Mouse (Mus musculus): ENCODE measurements around the gene Tmem51.

The Tmem51 gene

DNA sequence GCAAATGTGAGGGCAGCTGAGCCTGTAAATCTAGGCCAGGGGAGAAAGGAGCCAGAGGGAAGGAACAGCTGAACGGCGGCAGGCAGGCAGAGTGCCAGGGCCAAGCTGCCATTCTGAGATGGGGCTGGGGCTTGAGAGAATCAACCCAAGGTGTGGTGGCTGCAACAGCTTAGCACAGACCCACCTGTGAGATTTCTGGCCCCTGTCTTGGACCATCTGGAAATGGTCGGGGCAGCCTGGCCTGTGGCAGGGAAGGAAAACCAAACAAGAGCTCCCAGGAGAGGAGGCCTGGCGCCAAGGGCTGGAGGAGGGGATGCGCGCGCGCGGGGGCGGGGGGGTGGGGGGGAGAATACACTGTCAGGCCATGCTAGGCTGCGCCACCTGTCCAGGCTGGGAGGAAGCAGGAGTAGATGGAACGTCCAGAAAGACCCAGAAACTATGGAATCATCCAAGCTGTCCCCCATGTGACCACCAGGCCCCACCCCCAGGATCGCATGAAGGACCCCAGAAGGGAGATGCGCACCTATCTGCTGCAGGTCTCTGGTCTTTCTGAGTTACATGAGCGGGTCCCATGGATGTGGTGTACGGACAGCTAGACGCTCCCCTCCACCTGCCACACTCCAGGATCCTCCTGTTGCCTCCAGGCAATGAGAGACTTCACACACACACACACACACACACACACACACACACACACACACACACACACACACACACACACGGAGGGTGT lies 3.0 kb downstream of the Tmem51 start:
- DNase-seq (ENCODE audit: low read depth) = no peak

DNA sequence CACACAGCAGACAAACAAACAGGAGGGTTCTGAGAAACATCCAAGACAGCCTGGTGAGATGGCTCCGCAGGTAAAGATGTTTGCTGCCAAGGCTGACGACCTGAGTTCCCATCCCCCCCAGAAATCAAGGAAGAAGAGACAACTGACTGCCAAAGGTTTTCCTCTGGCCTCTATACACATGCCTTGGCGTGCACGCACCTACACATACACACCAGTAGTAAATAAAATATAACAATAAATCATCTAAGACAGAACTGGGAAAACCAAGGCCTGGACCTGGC lies 3.7 kb downstream of the Tmem51 start:
- DNase-seq (ENCODE audit: low read depth) = no peak

DNA sequence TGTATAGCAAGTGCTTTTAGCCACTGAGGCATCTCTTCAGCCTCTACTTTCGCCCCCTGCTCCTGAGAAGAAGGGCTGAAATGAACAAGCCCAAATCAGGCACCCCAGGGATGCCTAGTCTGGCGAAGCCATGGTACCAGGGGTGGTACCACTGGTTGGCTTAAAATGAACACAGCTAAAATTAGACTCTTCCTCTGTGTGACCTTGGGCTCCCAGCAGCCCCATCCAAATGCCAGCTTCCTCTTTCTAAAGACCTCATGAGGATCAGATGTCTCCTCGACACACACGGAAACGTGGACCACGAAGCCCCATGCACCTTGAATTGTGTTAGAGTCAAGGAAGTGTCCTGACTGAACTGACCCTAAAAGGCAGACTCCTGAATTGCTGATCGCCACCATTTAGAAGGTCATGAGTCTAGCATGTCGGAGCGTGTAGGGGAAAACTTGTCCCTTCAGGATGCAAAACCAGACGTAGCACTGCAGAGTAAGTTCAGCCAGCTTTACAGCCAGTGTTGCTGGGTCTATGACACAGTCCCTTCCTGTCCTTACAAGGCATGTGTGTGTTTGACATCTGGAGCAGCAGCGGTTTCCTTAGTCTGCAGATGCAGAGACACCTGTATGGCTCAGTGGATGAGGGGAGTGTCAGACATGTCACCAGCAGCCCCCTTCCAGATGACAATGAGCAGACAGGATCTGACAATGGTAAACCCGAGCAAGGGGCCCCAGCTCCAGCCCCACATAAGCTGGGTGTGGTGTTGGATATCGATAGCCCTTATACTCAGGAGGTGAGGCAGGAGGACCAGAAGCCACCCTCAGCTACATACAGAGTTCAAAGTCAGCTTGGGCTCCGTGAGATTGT lies 4.2 kb downstream of the Tmem51 start:
- no peak for DNase-seq (ENCODE audit: low read depth)

DNA sequence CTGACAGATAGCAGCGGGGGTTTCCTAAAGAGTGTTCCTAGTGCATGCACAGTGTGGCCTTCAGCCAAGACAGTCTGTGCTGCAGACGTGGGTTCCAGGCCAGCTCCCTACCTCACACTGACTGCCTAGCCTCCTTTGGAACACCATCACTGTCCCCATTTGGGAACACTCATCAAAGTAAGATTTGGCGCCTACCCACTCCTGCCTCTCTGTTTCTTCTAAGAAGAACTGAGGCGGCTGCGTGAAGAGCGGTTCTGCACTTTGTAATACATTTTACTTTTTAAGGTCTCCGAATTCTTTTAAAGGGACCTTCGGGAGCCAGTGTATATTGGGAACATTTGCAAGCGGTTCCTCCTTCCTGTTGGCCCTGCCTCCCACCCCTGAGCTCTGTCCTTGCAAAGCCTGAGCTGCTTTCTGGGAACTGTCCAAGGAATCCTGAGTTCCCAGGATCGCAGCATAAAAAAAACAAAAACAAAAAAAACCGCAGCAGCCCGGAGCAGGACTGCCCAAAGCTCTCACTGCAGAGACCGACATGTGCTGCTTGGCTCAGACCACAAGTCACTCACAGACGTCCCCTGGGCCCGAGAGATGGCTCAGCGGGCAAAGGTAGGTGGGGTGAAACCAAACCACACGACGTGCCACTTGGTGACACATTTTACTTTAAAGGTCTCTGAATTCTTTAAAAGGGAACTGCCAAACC lies 6.4 kb downstream of the Tmem51 start:
- no peak for DNase-seq (ENCODE audit: low read depth)

DNA sequence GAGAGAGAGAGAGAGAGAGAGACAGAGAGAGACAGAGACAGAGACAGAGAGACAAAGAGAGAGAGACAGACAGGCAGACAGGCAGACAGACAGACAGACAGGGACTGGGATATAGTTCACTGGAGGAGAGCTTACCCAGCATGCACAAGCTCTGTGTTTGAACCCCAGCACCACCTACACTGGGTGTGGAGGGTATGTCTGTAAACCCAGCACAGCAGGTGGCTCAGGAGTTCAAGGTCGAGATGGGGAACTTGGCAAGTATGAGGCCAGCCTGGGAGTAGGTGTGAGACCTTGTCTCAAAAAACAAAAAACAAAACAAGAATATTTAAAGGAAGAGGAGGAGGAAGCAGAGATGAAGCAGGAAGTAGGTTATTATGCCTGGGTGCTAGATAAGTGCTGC lies 7.2 kb downstream of the Tmem51 start:
- no peak for DNase-seq (ENCODE audit: low read depth)

DNA sequence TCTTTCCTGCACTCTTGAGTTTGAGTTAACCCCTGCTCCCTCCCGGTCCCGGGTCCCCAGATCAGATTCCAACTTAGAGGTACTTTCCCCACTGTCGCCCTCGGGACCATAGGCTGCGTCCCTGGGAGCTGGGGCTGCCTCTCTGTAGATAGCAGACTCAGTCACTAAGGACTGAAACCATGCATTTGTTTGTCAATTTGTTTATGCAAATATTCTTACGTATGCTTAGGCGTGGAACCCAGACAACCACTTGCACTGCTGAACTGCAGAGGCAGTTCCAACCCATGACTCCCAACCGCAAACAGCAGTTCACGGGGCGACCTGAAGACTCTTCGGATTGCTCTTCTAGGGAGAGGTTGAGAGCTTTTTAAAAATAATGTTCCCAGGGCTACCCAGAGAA lies 8.2 kb downstream of the Tmem51 start:
- DNase-seq (ENCODE audit: low read depth) = no peak

DNA sequence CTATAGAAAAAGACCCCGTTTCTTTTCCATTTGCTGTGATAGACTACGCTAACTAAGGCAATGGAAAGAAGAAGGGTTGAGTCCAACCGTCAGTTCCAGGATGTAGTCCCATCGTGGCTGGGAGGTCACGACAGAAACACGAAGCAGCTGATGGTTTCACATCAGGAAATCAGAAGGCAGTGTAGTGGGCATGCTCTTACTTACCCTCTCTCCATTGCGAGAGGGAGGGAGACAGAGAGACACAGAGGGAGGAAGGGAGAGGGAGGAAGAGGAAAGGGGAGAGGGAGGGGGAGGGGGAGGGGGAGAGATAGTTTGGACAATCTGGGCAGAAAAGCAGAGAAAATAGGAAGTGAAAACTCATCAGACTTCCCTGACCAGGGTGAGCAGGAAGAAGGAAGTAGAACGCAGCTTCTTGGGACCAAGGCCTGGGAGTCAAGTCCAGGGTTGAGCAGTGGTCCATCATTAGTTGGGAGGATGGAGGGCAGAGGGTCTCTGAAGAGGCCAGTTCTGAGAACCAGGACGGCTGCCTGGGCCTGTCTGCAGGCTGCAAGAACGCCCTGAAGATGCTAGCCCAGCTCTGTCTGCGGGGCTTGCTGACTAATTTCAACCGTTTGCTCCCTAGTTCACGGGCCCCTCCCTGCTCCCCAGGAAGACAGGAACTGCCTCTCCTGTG lies 9.9 kb downstream of the Tmem51 start:
- no peak for DNase-seq (ENCODE audit: low read depth)

DNA sequence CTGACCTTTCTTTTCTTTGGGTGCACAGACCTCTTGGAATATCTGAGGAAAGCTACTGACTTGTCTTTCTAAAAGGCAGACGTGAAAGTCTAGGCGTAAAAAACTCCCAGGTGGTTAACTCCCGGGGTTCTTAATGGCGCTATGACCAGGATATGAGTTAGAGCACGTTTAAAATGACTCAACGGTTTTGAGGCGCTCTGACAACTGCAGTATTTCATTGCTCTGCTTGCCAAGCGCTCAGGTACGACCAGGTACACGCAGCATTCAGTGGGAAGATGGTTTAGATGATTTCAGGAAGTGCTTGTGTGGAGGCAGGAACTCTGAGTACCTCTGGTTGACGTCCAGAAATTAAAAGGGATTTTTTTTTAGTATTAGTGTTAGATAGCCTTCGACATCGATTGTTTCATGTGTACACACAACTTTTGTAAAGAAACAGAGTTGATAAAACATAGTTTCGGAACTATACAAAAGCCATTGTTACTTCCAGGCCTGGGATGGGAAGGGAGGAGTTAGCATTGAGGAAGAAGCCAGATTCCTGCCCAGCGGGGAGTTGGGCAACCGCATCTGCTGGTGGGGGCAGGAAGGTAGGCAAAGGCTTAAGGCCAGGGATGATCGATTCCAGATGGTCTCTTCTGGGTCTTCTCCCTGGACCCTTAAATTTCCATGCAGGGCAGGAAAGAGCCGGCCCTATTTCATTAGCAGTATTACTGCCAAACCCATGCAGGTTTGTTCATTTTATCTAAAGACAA lies 12.7 kb downstream of the Tmem51 start:
- DNase-seq (ENCODE audit: low read depth) = no peak

DNA sequence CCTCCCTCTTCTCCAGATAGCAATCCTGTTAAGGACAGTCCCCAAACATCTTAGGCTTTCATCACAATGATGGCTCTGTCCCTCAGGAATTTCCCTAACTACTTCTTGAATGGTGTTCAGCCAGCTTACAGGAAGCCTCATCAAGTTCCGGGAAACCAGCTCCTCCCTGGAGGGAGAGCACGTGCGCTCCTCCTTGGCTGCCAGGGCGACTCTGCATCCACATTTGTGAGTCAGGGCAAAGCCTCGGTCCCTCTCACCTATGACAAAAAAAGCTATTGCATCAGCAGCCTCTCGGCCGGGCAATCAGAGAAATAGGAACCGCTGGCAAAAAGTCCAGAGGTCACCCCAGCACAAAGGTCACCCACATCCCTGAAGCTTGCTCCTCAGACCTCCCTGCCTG lies 13.3 kb downstream of the Tmem51 start:
- DNase-seq (ENCODE audit: low read depth) = no peak

DNA sequence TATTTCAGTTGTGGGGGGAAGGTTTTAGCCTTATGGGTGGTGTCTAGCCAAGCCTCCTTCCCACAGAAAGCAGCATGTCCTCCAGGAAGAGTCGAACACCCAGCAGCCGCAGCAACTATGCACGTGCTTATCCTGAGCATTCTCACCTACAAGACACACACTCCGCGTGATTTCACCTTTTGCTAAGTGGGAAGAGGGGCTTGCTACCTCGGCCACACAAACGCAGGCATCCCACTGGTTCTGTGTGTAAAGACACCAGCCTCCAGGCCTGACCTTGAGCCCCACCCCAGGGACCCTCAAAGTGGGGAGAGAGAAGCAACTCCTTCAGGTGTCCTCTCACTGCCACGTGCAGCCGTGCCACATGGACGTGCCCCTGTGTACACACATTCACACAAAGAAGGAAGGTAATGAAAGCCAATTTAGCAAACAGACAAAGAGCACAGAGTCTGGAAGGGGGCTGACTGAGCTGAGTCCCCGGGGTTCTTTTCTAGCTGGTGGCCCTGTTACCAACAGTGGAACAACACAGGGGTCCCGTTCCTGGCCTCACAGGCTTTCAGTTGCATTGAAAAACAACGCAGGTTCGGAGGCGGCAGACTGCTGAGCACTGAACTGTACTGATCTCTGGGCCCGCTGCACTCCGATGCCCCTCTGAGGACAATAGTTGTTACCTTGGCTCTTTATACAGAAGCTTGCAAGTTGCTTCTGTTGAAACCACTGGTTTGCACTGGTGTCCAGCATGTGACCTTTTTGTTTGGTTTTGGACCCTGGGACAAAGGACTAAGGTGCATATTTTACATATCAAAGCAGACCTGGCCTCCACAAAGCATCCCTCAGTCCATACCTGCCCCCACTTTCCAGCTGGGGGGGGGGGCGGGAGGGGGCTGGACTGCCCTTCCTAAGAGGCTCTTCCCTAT lies 14.9 kb downstream of the Tmem51 start:
- no peak for DNase-seq (ENCODE audit: low read depth)

DNA sequence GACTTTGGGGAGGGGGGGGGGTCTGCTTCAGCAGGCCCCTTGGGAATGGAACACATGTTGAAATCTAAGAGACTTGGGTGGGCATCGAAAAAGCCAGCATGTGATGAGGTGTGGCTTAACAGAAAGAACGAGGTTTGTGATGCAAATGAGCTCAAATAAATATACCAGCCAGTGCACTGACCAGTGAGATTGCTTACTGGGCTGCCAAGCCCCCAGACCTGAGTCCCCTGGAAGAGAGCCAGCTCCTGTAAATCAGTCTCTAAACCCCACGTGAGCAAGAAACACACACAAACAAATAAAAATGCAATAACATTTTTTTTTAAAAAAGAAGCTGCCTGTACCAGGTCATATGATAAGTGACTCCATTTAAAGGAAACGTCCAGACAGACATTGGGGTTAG lies 17.5 kb downstream of the Tmem51 start:
- no peak for DNase-seq (ENCODE audit: low read depth)

DNA sequence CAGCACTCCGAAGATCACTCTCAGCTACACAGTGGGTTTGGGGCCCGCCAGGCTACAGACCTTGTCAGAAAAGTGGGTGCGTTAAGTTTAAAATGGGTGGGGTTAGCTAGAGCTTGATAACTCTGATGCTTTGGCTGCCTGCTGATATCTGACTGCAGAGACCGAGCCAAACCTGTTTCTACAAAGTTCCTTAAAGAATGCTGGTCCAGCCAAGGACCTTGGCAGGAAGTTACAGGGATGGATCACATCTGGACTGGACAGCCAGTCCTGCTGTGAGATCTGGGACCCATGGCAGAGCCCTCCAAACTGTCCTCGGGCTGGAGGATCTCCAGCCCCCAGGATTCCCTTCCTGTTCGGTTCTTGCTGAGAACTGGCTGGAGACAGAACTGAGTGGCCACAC lies 18.3 kb downstream of the Tmem51 start:
- DNase-seq (ENCODE audit: low read depth) = no peak

DNA sequence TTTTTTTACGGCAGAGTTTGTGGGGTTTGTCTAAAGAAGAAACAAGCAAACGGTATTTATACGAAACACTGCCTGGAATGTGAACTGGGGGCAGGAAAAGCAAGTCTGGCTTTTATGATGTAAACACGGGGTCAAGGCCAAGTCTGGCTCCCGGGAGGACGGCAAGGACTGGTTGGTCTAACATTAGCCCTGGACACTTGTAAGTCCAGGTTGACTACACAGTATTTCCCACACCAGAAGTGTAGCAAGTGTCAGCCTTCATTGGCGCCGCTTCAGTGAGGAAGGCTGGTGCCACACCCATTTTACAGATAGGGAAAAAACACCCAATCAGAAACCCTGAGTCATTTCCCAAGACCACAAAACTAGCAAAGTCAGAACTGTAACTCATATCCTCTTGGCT lies 18.8 kb downstream of the Tmem51 start:
- no peak for DNase-seq (ENCODE audit: low read depth)

DNA sequence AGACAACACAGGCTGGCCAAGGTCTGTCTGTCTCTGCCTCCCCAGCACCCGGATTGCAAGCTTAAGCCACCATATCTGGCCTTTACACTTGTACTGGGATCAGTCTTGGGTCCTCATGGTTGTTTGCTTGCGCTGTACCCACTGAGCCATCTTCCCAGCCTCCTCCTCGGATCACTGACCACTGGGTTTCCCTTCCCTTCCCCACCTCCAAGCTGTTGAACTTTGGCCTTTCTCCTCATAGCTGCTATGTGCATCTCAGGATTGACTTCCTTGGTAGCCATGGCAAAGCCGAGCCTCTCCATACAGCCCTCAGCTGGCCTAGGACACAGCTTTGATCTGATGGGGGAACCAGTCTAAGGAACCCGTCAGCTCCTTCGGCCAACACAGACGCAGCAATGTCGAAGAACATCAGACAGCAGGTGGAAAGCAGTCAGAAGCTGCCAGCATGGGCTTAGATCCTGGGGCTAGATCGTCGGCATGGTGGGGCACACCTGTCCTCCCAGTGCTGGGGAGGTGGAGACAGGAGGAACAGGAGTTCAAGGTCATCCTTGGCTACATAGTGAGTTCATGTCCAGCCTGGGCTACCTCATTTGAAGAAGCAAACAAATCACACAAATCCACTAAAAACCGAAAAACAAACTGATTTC lies 19.4 kb downstream of the Tmem51 start:
- DNase-seq (ENCODE audit: low read depth) = no peak

DNA sequence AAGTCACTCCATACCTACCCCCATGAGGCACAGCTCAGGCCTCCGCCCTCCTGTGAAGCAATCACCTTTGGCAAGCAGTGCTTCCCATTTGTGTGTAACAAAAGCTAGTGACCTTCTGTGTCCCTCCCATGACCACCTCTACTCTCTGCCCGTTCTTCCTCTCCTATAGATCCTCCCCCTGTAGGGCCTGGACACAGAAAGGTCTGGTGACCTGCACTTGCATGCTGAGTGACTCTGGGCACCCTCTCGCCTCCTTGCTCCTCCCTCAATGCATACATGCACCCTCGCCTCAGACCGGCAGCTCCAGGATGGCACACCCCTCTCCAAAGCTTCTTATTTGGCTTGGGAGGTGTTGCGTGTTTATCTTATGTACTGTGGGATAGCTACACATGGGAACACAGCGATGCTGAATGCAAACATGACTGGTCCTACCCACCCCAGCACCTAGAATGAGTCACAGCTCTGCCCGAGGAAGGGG lies 21.0 kb downstream of the Tmem51 start:
- no peak for DNase-seq (ENCODE audit: low read depth)

DNA sequence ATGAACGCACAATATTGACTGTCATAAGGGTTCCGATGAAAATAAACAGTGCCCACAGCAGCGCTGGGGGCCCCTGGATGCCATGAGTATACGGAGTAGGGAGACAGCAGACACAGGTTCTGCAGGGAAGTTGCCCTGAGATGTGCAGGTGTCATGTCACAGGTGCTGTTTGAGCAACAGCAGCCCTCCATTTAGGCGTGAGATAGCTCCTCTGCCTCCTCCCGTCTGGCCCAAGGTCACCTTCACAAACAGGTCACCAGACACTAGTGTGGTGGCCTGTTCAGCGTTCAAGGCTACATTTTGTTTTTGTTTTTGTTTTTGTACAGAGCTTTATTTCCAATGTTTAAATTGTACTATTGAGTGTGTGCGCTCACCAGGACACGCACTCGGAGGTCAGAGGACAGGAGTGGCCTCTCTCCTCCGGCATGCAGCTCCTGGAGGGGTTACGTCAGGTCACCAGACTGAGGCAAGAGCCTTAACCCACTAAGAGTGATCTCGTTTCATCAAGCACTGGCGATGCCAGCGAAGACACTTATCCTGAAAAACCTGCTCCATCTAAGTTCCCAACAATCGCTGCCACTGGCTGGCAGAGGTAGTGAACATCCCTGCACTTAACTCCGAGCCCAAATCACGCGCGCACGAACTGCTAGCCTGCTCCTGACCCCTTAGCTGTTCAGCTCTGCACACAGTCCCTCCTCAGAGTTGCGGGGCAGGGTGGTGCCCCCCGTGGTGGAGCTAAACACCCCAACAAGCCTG lies 22.4 kb downstream of the Tmem51 start:
- no peak for DNase-seq (ENCODE audit: low read depth)

DNA sequence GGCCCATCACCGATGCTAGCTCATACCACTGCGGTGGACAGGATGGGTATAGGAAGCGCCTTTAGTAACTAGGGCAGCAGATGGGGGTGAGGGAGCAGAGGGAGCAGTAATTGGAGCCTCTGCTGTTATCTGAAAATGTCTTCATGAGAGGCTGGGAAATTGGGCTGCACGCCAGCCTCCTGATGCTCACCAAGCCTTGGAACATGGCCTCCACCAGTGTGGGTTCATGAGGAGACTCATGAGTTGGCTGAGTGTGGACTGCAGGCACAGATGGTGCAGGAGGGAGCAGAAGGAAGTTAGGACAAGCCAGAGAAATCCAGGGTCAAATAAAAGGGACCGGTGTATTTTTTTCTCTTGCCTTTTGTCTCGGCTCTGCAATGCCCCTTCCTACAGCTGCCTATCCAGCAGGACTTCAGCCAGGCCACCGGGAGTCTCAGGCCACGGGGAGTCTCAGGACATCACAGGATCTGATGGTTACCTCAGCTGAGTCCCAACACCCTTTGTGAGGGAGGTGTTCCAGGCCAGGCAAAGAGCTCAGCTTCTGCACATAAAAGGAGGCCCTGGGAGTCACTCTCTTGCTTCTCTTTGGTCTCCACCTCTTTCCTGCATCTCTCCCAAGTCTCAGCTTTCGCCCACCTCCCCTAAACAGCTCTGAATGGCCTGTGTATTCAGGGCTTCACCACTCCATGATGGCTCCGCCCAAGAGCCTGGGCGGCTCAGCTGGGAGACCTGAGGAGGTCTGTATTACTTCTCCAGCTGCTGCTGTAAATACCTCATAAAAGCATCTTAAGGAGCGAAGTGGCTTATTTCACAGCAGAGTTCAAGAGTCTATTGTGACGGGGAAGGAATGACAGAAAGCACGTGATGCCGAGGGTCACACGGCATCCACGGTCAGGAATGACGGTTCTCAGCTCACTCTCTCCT lies 23.4 kb downstream of the Tmem51 start:
- DNase-seq (ENCODE audit: low read depth) = no peak

DNA sequence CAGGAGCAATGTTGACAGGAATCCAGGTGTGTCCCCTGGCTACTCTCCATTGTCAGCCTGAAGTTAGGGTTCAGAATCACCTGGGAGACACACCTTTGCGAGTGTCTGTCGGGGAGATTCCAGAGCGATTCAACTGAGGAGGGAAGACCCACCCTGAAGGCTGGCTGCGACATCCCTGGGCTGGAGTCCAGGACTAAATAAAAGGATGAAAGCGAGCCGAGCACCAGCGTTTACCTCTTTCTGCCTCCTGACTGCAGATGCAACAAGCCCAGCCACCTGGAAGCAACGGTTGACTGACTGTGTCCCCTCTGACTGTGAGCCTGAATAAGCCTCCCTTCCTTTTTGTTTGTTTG lies 24.3 kb downstream of the Tmem51 start:
- DNase-seq (ENCODE audit: low read depth) = no peak

Data from NIH3T3 (cell line).